Mouse (Mus musculus) kidney, postnatal 36 days (tissue): Measurements from ENCODE around the gene Ipo9.

Experiments
- DNase-seq, 2 experiments: peaks; one replicate each; pipeline ENCODE4 v3.0.0; 2021 to 2022; ENCODE audit warnings: mixed read lengths in 2 of 2

The Ipo9 gene

DNA sequence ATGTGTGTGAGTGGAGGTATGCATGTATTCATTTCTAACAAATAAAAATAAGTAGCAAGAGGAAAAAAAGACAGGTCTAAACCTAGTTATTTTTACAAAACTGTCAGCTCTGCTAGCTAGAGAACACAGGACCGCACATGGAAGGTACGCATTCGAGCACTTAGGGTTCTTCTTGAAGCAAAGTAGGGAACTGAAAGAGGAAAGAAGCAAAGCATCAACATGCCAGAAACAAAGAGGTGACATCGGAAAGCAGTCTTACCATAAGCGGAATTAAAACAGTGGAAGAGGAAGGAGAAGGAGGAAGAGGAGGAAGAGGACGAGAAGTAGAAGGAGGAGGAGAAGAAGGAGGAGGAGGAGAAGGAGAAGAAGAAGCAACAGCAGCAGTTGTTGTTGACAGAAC lies 2.9 kb downstream of the Ipo9 start:
- DNase-seq, result no peak

- no peak for DNase-seq
Observed at GRCm38 (mm10) chr1:135426645-135427044, 3.7 kb downstream of the Ipo9 start.

DNA sequence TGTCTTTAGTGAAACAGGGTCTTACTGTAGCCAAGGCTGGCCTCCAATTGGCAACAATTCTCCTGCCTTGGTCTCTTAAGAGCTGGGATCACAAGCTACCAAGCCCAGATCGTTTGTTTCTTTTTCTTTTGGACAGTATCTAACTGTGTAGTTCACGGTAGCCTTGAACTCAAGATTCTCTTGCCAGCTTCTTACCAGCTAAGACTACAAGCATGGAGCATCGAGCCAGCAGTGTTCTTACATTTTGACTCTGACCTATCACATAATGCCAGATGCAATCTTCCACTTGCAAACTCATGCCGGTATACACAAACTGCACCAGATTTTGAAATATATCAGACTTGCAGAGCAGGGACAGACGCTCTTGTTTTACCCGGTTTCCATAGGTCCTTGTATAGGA lies 7.5 kb downstream of the Ipo9 start:
- DNase-seq, result no peak

DNA sequence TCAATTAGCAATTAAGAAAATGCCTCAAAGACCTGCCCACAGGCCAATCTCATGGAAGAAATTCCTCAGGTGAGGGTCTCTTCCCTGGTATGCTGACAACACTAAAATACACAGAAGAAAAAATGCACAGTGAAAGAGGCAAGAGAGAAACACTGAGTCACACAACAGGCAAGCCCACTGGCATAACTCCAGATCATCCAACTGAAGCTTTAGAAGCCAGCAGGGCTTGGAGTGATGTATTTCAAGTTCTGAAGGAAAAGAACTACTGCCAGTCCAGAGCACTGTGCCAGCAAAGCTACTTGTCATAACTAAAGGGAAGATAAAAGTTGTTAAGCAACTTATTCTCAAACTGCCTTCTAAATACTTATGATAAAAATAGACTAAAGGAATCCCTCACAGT lies 16.3 kb downstream of the Ipo9 start:
- no peak for DNase-seq

GRCm38 (mm10) chr1:135412130-135412529 lies 18.2 kb downstream of the Ipo9 start:
- DNase-seq, result no peak

DNA sequence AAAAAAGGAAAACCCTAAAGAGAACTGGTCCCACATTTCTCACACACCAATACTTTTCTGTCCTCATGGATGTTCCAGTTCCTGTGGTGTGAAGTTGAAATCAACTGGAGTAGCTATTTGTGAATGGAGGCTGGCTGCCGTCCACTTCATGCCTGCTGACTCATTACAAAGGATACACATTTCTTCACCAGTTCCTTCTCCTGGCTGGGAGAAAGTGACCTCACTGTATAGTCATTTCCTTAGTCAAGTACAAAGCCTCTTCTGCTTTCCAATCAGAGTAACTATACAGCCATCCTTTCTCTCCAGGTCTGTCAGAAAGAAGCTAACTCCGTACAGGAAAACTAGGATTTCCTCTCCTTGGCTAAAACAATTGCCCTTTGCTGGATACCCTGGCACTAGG lies 19.3 kb downstream of the Ipo9 start:
- peak; percentile 60 to 71 for DNase-seq

- DNase-seq, result no peak
Observed at GRCm38 (mm10) chr1:135408973-135409372, 21.3 kb downstream of the Ipo9 start.

GRCm38 (mm10) chr1:135405356-135405755 lies 24.9 kb downstream of the Ipo9 start:
- no peak for DNase-seq

DNA sequence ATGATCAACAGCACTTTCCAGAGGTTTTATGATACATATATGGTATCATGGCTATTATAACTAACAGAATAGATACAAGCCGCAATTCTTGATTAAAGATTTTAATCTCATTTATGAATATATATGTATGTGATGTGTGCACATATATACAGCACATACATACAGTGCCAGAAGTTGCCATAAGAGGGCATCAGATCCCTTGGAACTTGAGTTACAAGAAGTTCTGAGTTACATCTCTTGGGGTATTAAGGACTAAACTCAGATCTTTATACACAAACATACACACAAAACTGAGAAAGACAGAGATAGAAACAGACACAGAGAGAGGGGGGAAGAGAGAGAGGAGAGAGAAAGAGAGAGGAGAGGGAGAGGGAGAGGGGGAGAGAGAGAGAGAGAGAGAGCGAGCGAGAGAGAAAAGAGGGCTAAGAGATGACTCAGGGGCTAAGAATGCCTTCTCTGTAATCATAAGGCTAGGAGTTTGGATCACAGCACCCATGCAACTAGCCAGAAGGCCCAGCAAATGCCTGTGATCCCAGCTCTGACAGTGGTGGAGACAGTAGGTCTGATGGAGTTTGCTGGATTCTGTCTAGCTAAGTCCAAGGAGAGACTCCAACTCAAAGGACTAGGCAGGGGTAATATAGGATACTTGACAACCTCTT lies 28.7 kb downstream of the Ipo9 start:
- no peak for DNase-seq

DNA sequence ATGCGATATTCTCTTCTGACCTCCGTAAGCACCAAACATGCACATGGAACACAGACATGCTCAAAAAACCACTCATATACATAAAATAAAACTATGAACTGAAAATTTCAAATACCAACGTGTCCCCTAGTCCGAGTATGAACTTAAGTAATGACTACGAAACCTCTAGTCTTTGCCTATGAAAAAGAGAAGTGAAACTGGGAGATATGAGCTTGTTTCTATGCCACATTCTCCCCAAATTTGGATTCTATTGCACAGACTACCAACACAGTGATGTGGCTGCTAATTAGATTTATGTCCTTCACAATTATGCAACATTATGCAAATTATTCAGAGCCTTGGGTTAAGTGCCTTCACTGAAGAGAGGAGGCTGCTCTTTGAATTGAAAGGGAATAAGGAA lies 30.8 kb downstream of the Ipo9 start:
- DNase-seq, result no peak

DNA sequence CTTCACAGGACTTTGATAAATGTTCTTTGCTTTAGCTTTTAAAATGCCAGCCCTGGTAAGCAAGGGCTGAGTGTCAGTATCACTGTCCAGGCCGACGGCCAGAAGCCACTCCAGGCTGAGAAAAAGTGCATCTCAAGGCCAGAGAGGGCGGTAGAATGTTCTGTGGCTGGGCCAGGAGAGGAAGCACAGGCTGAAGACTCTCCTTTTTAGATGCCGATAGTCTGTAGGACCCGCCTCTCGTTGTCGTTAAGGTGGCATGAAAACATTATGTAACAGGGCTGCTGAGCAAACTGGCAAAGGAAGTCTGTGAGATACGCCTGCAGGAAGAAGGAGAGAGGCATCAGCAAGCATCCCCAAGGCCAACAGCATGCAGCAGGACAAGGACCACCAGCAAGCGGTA lies 45.1 kb downstream of the Ipo9 start:
- DNase-seq, result no peak

DNA sequence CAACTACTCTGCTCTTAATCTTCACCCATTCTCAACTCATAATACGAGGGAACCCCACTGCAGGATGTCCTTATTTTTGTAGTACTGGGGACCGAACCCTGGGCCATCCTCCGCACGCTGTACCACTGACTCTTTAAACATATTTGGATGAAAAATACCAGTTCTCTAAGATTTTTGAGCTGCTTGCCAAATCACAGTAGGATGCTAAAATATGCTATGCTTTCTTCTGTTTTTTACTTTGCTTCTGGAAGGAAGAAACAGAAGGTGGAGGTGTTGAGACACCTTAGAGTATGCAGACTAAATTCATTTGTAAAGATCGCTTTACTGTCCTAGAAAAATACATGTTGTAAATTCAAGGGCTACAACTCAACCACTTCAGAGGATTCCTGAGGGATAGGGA lies 46.1 kb downstream of the Ipo9 start:
- DNase-seq, result no peak

- DNase-seq, result peak; percentile 28 to 59
Observed at GRCm38 (mm10) chr1:135381560-135381959, 48.7 kb downstream of the Ipo9 start.

DNA sequence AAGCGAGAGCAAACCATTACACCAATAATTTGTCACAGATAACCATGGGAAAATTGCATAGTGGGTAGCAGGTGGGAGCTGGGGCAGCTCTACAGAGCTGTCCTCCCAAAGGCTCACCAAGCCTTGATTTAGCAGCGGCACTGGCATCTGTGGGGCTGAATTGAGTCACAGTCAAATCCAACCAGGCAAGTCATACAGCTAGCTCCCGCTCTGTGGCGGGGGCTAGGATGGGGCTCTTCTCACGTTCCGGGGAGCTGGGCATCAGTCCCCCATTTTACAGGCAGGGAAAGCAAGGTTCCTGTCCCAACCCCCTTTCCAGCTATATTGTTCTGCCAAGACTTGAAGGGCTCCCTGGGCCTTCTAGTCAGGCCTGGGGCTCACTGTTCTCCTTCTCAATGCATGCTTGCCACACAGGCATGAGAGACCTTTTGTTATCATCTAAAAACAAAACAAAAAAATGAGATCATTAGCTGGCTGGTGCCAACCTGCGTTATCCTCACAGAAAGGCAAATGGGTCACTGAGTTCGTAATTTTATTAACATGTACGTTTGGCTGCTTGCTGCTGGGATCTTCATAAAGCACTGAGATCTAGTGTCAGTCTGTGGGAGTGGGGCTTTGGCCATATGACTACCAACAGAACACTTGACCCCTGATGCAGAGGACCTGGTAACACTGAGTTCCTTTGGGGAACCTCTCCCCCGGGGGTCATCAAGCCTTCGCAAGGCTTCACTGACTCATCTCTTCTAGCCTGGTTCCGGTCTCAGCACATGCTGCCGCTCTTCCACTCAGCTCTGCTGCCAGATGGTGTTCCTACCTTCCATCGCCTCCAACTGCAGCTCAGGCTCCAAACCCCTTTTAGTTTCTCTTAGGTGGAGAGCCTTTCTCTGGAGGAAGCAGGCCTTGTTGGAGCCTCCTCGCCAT lies 50.0 kb downstream of the Ipo9 start:
- no peak for DNase-seq

- DNase-seq, result no peak
Observed at GRCm38 (mm10) chr1:135379048-135379447, 51.3 kb downstream of the Ipo9 start.

DNA sequence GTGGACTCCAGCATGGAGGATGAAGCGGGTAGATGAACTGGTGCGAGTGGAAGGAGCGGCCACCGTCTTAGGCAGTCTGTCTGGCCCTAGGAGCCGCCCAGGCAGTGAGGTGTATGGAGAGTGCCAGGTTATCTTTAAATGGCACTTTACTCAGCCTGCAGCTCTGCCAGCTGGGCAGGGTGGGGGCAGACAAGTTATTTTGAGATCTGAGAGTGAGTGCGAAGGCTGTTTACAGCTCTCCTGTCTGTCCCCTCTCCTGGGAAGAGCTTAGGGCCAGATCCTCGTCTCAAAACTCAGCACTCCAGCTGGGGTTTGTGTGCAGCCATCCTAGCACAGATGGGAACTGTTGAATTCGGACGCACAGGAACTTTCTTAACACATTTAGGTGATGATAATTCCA lies 51.7 kb downstream of the Ipo9 start:
- DNase-seq, result no peak

DNA sequence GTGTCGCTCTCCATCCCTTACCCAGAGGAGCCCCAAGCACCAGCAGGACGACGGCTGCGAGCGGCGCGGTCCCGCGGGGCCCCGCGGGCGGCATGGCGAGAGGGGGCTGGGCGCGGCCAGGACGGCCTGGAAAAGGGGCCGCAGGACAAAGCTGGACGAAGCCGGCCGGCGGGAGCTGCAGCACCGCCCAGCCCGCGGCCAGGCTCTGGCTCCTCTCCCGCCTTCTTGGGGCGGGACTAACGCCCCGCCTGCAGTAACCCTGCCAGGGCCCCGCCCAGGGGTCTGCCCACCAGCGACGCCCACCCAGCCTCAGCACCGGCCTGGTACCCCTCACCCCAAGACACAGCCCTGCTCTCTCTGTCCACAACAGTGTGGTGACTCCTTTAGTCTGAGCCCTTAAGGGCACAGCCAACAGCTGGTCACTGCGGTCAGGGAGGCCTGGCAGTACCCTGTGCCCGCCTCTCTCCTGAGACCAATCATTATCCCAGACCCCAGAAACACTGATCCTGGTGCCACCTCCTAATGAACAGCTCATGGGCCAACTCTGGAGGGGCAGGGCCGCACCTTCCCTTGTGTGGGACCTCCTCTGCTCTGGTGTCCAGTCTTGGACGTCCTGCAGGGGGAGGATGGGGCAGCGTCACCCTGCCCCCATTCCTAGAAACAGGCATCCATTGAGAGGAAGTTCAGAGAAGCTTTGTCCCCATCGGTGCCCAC lies 55.3 kb downstream of the Ipo9 start, which contains the start of gene Shisa4:
Shisa4 (minus strand) TSS at position 370 of the 714 bp plus-strand sequence.
- DNase-seq, result peak; percentile 72 to 85

DNA sequence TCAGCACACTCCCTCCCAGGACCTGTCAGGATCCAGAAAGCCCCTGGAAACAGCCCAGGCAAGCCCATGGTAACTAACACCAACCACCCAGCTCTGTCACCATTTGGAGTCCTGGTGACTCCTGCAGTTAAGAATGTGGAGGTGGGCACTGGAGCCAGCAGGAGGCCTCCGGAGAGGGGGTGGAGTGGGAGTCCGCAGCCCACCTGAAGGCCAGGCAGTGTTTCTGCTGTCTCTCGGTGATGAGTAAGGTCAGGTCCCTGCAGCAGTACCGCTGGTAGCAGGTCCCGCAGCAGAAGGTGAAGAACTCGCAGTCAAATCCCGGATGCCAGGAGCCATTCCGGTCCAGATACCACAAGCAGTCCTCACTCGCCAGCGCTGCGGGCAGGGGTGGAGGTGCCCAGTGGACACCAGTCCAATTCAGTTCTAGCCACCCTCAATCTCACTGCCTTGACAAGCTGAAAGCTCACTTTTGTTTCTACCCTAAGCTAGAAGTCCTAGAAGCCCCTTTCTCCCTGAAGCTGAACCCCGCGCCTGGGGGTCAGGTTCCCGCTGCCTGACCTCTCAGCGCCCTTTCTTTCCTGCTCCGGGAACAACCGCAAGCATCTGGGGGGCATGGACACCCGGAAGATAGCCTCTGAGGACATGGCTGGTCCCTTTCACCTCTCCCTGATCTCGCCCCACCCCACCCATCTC lies 56.0 kb downstream of the Ipo9 start:
- peak; percentile 34 to 55 for DNase-seq

DNA sequence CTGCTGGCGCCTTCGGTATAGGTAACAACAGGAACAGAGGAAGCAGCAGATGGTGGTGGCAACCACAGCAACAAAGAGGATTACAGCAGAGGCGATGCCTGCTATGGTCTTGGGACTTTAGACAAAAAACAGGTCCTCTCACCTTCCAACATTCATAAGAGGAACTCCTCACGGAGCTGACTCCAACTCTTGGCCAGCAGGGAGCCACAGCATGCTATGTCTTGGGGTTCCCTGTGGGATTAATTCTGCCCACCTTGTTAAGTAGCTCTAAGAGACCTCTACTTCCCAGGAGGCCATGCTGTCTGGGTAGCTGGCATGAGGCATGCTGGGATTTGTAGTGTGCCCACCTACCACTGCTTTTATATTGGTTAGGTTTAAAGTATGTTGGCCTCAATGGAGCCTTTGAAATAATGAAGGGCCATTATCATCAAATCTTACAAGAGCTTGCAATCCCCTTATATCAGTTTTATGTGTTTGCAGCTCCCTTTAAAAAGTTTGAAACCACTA lies 57.1 kb downstream of the Ipo9 start:
- DNase-seq, result no peak

GRCm38 (mm10) chr1:135369415-135369814 lies 60.9 kb downstream of the Ipo9 start:
- DNase-seq, result no peak

DNA sequence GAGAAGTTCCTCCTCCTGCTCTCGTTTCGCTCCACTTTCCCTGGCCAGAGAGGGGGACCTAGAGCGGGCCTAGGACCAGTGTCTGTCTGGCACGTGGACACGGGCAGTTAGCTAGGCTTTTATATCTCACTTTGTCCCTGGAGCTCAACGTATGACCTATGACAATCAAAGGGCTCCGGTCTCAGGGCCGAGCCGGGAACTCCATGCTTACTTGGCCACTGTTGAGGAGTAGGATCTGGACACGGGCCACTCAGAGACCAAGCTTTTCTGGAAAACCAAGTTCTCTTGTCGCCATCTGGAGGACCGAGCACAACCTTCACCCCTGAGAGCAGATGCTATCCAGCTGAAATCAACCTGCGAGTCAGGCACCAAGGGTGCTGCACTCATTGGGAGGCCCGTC lies 61.3 kb downstream of the Ipo9 start:
- peak; percentile 82 for DNase-seq

DNA sequence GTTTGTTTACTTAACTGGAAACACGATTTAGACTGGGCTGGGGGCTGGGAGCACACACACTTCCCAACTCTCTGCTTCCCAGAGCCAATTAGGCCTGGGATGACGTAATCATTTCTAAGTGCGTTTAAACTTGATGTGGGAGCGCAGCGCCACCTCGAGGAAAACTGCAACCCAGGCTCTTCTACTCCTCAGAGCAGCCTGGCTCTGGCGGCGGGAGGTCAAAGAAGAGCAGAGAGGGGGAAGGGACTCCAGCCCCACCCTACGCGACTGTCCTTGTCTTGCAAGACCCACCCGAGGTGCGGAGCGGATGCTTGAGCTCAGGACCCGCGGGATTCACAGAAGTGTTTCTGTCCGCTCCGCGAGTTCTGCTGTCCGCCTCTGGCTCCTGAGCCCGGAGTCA lies 62.1 kb downstream of the Ipo9 start:
- DNase-seq, result peak; percentile 91 to 95

DNA sequence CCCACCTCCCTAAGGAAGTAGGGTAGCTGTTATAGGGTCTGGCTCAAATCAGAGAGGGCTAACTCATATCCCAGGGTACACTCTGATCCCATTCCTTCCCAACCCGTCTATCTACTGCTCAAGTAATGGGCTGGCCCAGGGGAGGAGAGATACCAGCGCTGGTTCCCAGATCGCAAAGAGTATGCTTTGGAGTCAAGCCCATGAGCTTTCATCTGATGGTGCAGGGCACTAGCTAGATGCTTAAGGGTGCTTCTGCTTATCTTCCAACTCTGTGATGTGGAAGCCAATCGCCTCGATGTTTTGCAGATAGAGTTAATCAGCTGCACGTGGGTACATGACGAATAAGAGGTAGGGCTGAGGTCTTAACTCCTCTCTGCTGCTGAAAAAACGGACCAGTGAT lies 62.7 kb downstream of the Ipo9 start:
- DNase-seq, result no peak
